9 mouse cellular contexts compared by ENCODE assay signal in genomic region chrX:102253892-102254291, GRCm38 (mm10). TPM values are rescaled to one million over a fixed set of nuclear protein-coding genes. Genes with fewer than 3 reads are reported as not detected.
DNase-seq lines count a peak whose midpoint lies in the region; ATAC-seq and TF ChIP-seq lines count a peak whose summit lies in the region.
"Had no signal": no experiment of that assay in that cellular context is flagged by ENCODE, and none has a peak within 500 bp of the region (broad histone marks: within the 10 kb centered on the region; RNA-seq: fewer than 3 reads in every experiment).

No protein-coding gene starts in this region.

- H3K9ac ChIP-seq in intestine, embryonic 14.5 days (ENCODE audit: low read length) = no peak overlapping the region
- H3K9ac ChIP-seq in intestine, postnatal 0 days (ENCODE audit: low read depth, low read length) = no peak overlapping the region
- no peak overlapping the region for H3K9ac ChIP-seq in forebrain, embryonic 14.5 days (ENCODE audit: low read length)
- no peak overlapping the region; the same call in 1 of the 2 replicates for H3K9ac ChIP-seq in midbrain, embryonic 14.5 days (replicated peaks; ENCODE audit: low read length)

- TF ChIP-seq POLR2A in brain, embryonic 14.5 days (IDR thresholded peaks at IDR 0.05; ENCODE audit: borderline replicate concordance, extremely low read depth, insufficient read depth, insufficient read length, poor library complexity, severe bottlenecking) = no peak

- no peaks in the 10 kb centered on the region for H3K36me3 ChIP-seq in intestine, embryonic 14.5 days (ENCODE audit: control insufficient read depth, insufficient read depth, low read length)
- no peaks in the 10 kb centered on the region for H3K36me3 ChIP-seq in intestine, postnatal 0 days (ENCODE audit: control insufficient read depth, insufficient read depth)
- no peaks in the 10 kb centered on the region for H3K36me3 ChIP-seq in forebrain, embryonic 14.5 days (ENCODE audit: control insufficient read depth, insufficient read depth, low read length)
- H3K36me3 ChIP-seq in midbrain, embryonic 14.5 days (ENCODE audit: control insufficient read depth, insufficient read depth, low read length) = no peaks in the 10 kb centered on the region

- no peak overlapping the region for H3K4me3 ChIP-seq in intestine, embryonic 14.5 days (ENCODE audit: low read depth, low read length)
- H3K4me3 ChIP-seq in intestine, postnatal 0 days (ENCODE audit: low read depth, low read length) = no peak overlapping the region
- no peak overlapping the region for H3K4me3 ChIP-seq in forebrain, embryonic 14.5 days (ENCODE audit: low read depth, low read length)
- H3K4me3 ChIP-seq in midbrain, embryonic 14.5 days (replicated peaks; ENCODE audit: low read depth, low read length) = peak overlapping the region; percentile 18; the same call in 1 of the 2 replicates
- H3K4me3 ChIP-seq: megakaryocyte, embryonic 14.5 days had no signal

- H3K4me1 ChIP-seq in intestine, embryonic 14.5 days (replicated peaks; ENCODE audit: control insufficient read depth, insufficient read depth, low read length) = no peaks in the 10 kb centered on the region
- H3K4me1 ChIP-seq in intestine, postnatal 0 days (replicated peaks; ENCODE audit: control insufficient read depth, insufficient read depth, low read length) = no peaks in the 10 kb centered on the region
- no peaks in the 10 kb centered on the region for H3K4me1 ChIP-seq in forebrain, embryonic 14.5 days (ENCODE audit: control insufficient read depth, insufficient read depth, low read length)
- no peaks in the 10 kb centered on the region for H3K4me1 ChIP-seq in midbrain, embryonic 14.5 days (ENCODE audit: control insufficient read depth, insufficient read depth, low read length)

- ATAC-seq in intestine, embryonic 14.5 days (replicated peaks; ENCODE audit: low FRiP score, low TSS enrichment, low read depth) = no peak
- ATAC-seq in intestine, postnatal 0 days = no peak
- no peak for ATAC-seq in forebrain, embryonic 14.5 days
- no peak for ATAC-seq in midbrain, embryonic 14.5 days (ENCODE audit: low FRiP score, low TSS enrichment)

- H3K9me3 ChIP-seq in intestine, embryonic 14.5 days (ENCODE audit: control insufficient read depth, low read length) = no peaks in the 10 kb centered on the region
- H3K9me3 ChIP-seq in intestine, postnatal 0 days (ENCODE audit: control insufficient read depth) = no peaks in the 10 kb centered on the region
- H3K9me3 ChIP-seq in forebrain, embryonic 14.5 days (replicated peaks; ENCODE audit: control insufficient read depth, low read length) = no peaks in the 10 kb centered on the region
- no peaks in the 10 kb centered on the region for H3K9me3 ChIP-seq in midbrain, embryonic 14.5 days (ENCODE audit: control insufficient read depth, low read length)

- H3K27me3 ChIP-seq in intestine, embryonic 14.5 days (replicated peaks; ENCODE audit: control insufficient read depth, insufficient read depth, low read length) = peaks cover 40% of the 10 kb centered on the region
- peaks cover 30% of the 10 kb centered on the region for H3K27me3 ChIP-seq in intestine, postnatal 0 days (replicated peaks; ENCODE audit: control insufficient read depth, insufficient read depth, low read length)
- peaks cover 16% of the 10 kb centered on the region for H3K27me3 ChIP-seq in forebrain, embryonic 14.5 days (replicated peaks; ENCODE audit: control insufficient read depth, insufficient read depth, low read length)
- peaks cover 11% of the 10 kb centered on the region for H3K27me3 ChIP-seq in midbrain, embryonic 14.5 days (ENCODE audit: control insufficient read depth, insufficient read depth, low read length)

- 14% methylated on average over 7 of the region's 7 CpGs for WGBS in intestine, embryonic 14.5 days
- 30% methylated on average over 7 of the region's 7 CpGs for WGBS in intestine, postnatal 0 days
- WGBS in forebrain, embryonic 14.5 days = 22% methylated on average over 7 of the region's 7 CpGs
- WGBS in midbrain, embryonic 14.5 days = 18% methylated on average over 7 of the region's 7 CpGs

- no peak overlapping the region for H3K27ac ChIP-seq in intestine, embryonic 14.5 days (ENCODE audit: low read depth)
- H3K27ac ChIP-seq in intestine, postnatal 0 days (ENCODE audit: low read depth, low read length) = no peak overlapping the region
- H3K27ac ChIP-seq in forebrain, embryonic 14.5 days (ENCODE audit: low read depth, low read length) = no peak overlapping the region
- H3K27ac ChIP-seq in midbrain, embryonic 14.5 days (replicated peaks; ENCODE audit: low read depth, low read length) = no peak overlapping the region

- DNase-seq in intestine, embryonic 14.5 days (ENCODE audit: low spot score) = no peak
- DNase-seq in brain, embryonic 14.5 days (ENCODE audit: low read depth) = peak; percentile 63
- DNase-seq in forebrain, embryonic 14.5 days (ENCODE audit: low spot score) = peak; percentile 42
- DNase-seq in left cerebral cortex, adult 11 months (ENCODE audit: low spot score) = peak; percentile 10
- DNase-seq in midbrain, embryonic 14.5 days = peak; percentile 70
- DNase-seq in c-Kit-positive CD71-positive TER-119-positive erythroid progenitor cells, embryonic 14.5 days (ENCODE audit: low spot score) = no peak
- DNase-seq in thymus, adult 18-20 months = no peak

- H3K4me2 ChIP-seq in intestine, embryonic 14.5 days (ENCODE audit: low read length) = peak overlapping the region; percentile 32
- H3K4me2 ChIP-seq in intestine, postnatal 0 days (replicated peaks; ENCODE audit: low read depth) = no peak overlapping the region
- H3K4me2 ChIP-seq in forebrain, embryonic 14.5 days (ENCODE audit: low read length) = peak overlapping the region; percentile 36; the same call in 1 of the 2 replicates
- H3K4me2 ChIP-seq in midbrain, embryonic 14.5 days (ENCODE audit: low read length) = peak overlapping the region; percentile 81

- no peak for TF ChIP-seq CTCF in intestine, postnatal 0 days (IDR thresholded peaks at IDR 0.05; ENCODE audit: low read depth)
- no peak for TF ChIP-seq CTCF in brain, embryonic 14.5 days (IDR thresholded peaks at IDR 0.05; ENCODE audit: borderline replicate concordance, extremely low read depth, insufficient read depth, insufficient read length)

RNA-seq across cellular contexts. Expression of gene Cited1, which starts 1.9 kb away (rescaled TPM):
- polyA plus RNA-seq in intestine, embryonic 14.5 days (2014; fragmentation: Nextera tagmentation; extraction: Ambion mirVana) = 4.9 and 5.6 TPM in 2 replicates
- 0.67 and 0.68 TPM in 2 replicates for polyA plus RNA-seq in intestine, postnatal 0 days (2015; fragmentation: Nextera tagmentation; extraction: Ambion mirVana)
- 14.4 and 15.8 TPM in 2 replicates for polyA plus RNA-seq in brain, embryonic 14.5 days (2012; rRNA removed)
- 9.7 and 12.4 TPM in 2 replicates for polyA plus RNA-seq in forebrain, embryonic 14.5 days (2014; fragmentation: Nextera tagmentation; extraction: Ambion mirVana)
- 9.9 and 14.2 TPM in 2 replicates for polyA plus RNA-seq in midbrain, embryonic 14.5 days (2014; fragmentation: Nextera tagmentation; extraction: Ambion mirVana)

Comparison
In these comparisons a context has a peak if more than half of its experiments do, and no peak if none do; other contexts are left out.
1. DNase-seq: peak in brain, embryonic 14.5 days (single experiment), forebrain, embryonic 14.5 days (single experiment), left cerebral cortex, adult 11 months (single experiment) and midbrain, embryonic 14.5 days (single experiment); none in intestine, embryonic 14.5 days (single experiment), c-Kit-positive CD71-positive TER-119-positive erythroid progenitor cells, embryonic 14.5 days (single experiment) and thymus, adult 18-20 months (0 of 2).